9 mouse cellular contexts compared by ENCODE assay signal in genomic region chr13:54101031-54101820, GRCm38 (mm10). TPM values are rescaled to one million over a fixed set of nuclear protein-coding genes. Genes with fewer than 3 reads are reported as not detected.
DNase-seq lines count a peak whose midpoint lies in the region; ATAC-seq and TF ChIP-seq lines count a peak whose summit lies in the region.
"Had no signal": no experiment of that assay in that cellular context is flagged by ENCODE, and none has a peak within 500 bp of the region (broad histone marks: within the 10 kb centered on the region; RNA-seq: fewer than 3 reads in every experiment).

No protein-coding gene starts in this region.

- H3K9ac ChIP-seq in heart, embryonic 11.5 days (ENCODE audit: low read depth, low read length): no peak overlapping the region
- H3K9ac ChIP-seq in stomach, embryonic 16.5 days (ENCODE audit: low read length): no peak overlapping the region
- no peak overlapping the region for H3K9ac ChIP-seq in stomach, postnatal 0 days (ENCODE audit: low read length)
- H3K9ac ChIP-seq: limb, embryonic 12.5 days had no signal

- DNase-seq in heart, adult 11 months: peak; percentile 97
- DNase-seq in stomach, postnatal 0 days (ENCODE audit: low spot score): no peak
- DNase-seq in heart, adult 9 months (ENCODE audit: low spot score in 2 of 2): peak; percentile 76 to 77
- DNase-seq in right cerebral cortex, postnatal 36 days (ENCODE audit: low spot score in 2 of 2): peak; percentile 58 to 85
- no peak for DNase-seq in cerebellum, postnatal 36 days
- no peak for DNase-seq in gastrocnemius, postnatal 10 days

- no peak for ATAC-seq in heart, embryonic 11.5 days (replicated peaks; ENCODE audit: insufficient number of reproducible peaks, low FRiP score, low TSS enrichment)
- ATAC-seq in stomach, embryonic 16.5 days (ENCODE audit: insufficient read depth, low FRiP score): no peak
- ATAC-seq in stomach, postnatal 0 days (ENCODE audit: low FRiP score, low TSS enrichment): no peak

- peaks cover 3% of the 10 kb centered on the region; the same call in 1 of the 2 replicates for H3K4me1 ChIP-seq in heart, embryonic 11.5 days (ENCODE audit: control insufficient read depth, insufficient read depth, low read length)
- H3K4me1 ChIP-seq in stomach, embryonic 16.5 days (ENCODE audit: control insufficient read depth, insufficient read depth, low read length): peaks cover 11% of the 10 kb centered on the region
- no peaks in the 10 kb centered on the region for H3K4me1 ChIP-seq in stomach, postnatal 0 days (replicated peaks; ENCODE audit: control insufficient read depth, insufficient read depth)
- H3K4me1 ChIP-seq: limb, embryonic 12.5 days had no signal

- H3K9me3 ChIP-seq in heart, embryonic 11.5 days (replicated peaks; ENCODE audit: control insufficient read depth, low read length): no peaks in the 10 kb centered on the region
- no peaks in the 10 kb centered on the region for H3K9me3 ChIP-seq in stomach, embryonic 16.5 days (replicated peaks; ENCODE audit: control insufficient read depth, low read length)
- no peaks in the 10 kb centered on the region for H3K9me3 ChIP-seq in stomach, postnatal 0 days (ENCODE audit: control insufficient read depth, low read length)
- H3K9me3 ChIP-seq: limb, embryonic 12.5 days had no signal

- no peak overlapping the region for H3K4me3 ChIP-seq in heart, embryonic 11.5 days (ENCODE audit: low read depth, low read length)
- H3K4me3 ChIP-seq in stomach, embryonic 16.5 days (replicated peaks; ENCODE audit: low read length): no peak overlapping the region
- no peak overlapping the region for H3K4me3 ChIP-seq in stomach, postnatal 0 days (ENCODE audit: low read depth, low read length)
- H3K4me3 ChIP-seq: limb, embryonic 12.5 days had no signal

- H3K27me3 ChIP-seq in heart, embryonic 11.5 days (ENCODE audit: control insufficient read depth, insufficient read depth, low read length): no peaks in the 10 kb centered on the region
- no peaks in the 10 kb centered on the region for H3K27me3 ChIP-seq in stomach, embryonic 16.5 days (ENCODE audit: control insufficient read depth, insufficient read depth, low read length)
- no peaks in the 10 kb centered on the region for H3K27me3 ChIP-seq in stomach, postnatal 0 days (ENCODE audit: control insufficient read depth, insufficient read depth, low read length)
- H3K27me3 ChIP-seq: limb, embryonic 12.5 days had no signal

- WGBS in heart, embryonic 11.5 days (ENCODE audit: insufficient replicate concordance): 63% methylated on average over 15 of the region's 15 CpGs
- WGBS in stomach, embryonic 16.5 days: 62% methylated on average over 15 of the region's 15 CpGs
- WGBS in stomach, postnatal 0 days: 47% methylated on average over 15 of the region's 15 CpGs

- peaks cover 6% of the 10 kb centered on the region for H3K36me3 ChIP-seq in heart, embryonic 11.5 days (ENCODE audit: control insufficient read depth, insufficient read depth, low read length)
- H3K36me3 ChIP-seq in stomach, embryonic 16.5 days (ENCODE audit: control insufficient read depth, insufficient read depth, low read length): 0 out of 2 replicates have a peak, but pooled peaks cover under 1% of the 10 kb centered on the region
- 0 out of 2 replicates have a peak, but pooled peaks cover 3% of the 10 kb centered on the region for H3K36me3 ChIP-seq in stomach, postnatal 0 days (ENCODE audit: control insufficient read depth, insufficient read depth, low read length)

- no peak overlapping the region for H3K4me2 ChIP-seq in heart, embryonic 11.5 days
- no peak overlapping the region for H3K4me2 ChIP-seq in stomach, embryonic 16.5 days (ENCODE audit: low read depth, low read length)
- no peak overlapping the region for H3K4me2 ChIP-seq in stomach, postnatal 0 days (replicated peaks; ENCODE audit: low read depth)
- H3K4me2 ChIP-seq: limb, embryonic 12.5 days had no signal

- TF ChIP-seq CTCF in stomach, postnatal 0 days (IDR thresholded peaks at IDR 0.05; ENCODE audit: low read depth): no peak

- H3K27ac ChIP-seq in heart, embryonic 11.5 days (ENCODE audit: low read depth, low read length): no peak overlapping the region
- peak overlapping the region; percentile 51; the same call in 1 of the 2 replicates for H3K27ac ChIP-seq in stomach, embryonic 16.5 days (ENCODE audit: low read length)
- H3K27ac ChIP-seq in stomach, postnatal 0 days (replicated peaks): no peak overlapping the region; the same call in 1 of the 2 replicates
- H3K27ac ChIP-seq: limb, embryonic 12.5 days had no signal

- no peak for TF ChIP-seq EP300 in stomach, postnatal 0 days (optimal IDR thresholded peaks at IDR 0.05)

RNA-seq across cellular contexts. Expression of gene Sfxn1, which starts 29.6 kb away (rescaled TPM):
- 35.0 and 38.4 TPM in 2 replicates for polyA plus RNA-seq in heart, embryonic 11.5 days (2014; fragmentation: Nextera tagmentation; extraction: Ambion mirVana)
- polyA plus RNA-seq in stomach, embryonic 16.5 days (2015; fragmentation: Nextera tagmentation; extraction: Ambion mirVana): 57.4 and 64.0 TPM in 2 replicates
- polyA plus RNA-seq in stomach, postnatal 0 days (2015; fragmentation: Nextera tagmentation; extraction: Ambion mirVana): 34.5 TPM in 2 replicates
- total RNA-seq in gastrocnemius, postnatal 10 days (2021): 1 to 10 TPM; 7.0 to 8.4 TPM

RNA-seq across cellular contexts. Expression of gene Drd1, which starts 45.7 kb away (rescaled TPM):
- 0.24 TPM in 1 of 2 replicates, not detected in the other for polyA plus RNA-seq in heart, embryonic 11.5 days (2014; fragmentation: Nextera tagmentation; extraction: Ambion mirVana)
- polyA plus RNA-seq in stomach, embryonic 16.5 days (2015; fragmentation: Nextera tagmentation; extraction: Ambion mirVana): 0.49 and 0.55 TPM in 2 replicates
- 0.11 and 0.21 TPM in 2 replicates for polyA plus RNA-seq in stomach, postnatal 0 days (2015; fragmentation: Nextera tagmentation; extraction: Ambion mirVana)
- total RNA-seq in gastrocnemius, postnatal 10 days (2021): under 1 TPM; 0.23 to 0.33 TPM
- polyA plus RNA-seq: limb, embryonic 12.5 days had no signal

Comparison
In these comparisons a context has a peak if more than half of its experiments do, and no peak if none do; other contexts are left out.
1. DNase-seq: peak in heart, adult 11 months (single experiment), heart, adult 9 months (2 of 2) and right cerebral cortex, postnatal 36 days (2 of 2); none in stomach, postnatal 0 days (single experiment), cerebellum, postnatal 36 days (0 of 2) and gastrocnemius, postnatal 10 days (single experiment).